Mouse (Mus musculus): ENCODE data around the gene Ms4a6b. TPM values are rescaled to one million over a fixed set of nuclear protein-coding genes. Genes with fewer than 3 reads are reported as not detected.
"Not testable (repeated sequence)": the region's sequence is repeated elsewhere in the genome, so short reads cannot be mapped to it uniquely, and the experiment has no call there.

Ms4a6b gene
- polyA plus RNA-seq, 1 experiment = not detected

GRCm38 (mm10) chr19:11491406-11492189, 24.7 kb upstream of the Ms4a6b start:
- H3K4me1 ChIP-seq (ENCODE audit: control insufficient read depth, insufficient read depth, low read length) = no peaks in the 10 kb centered on the region
- TF ChIP-seq CTCF (IDR thresholded peaks at IDR 0.05; ENCODE audit: insufficient read depth, low read depth, low read length) (no peak), POLR2A (IDR thresholded peaks at IDR 0.05; ENCODE audit: insufficient read depth, low read depth, low read length) (no peak)
- 68% methylated on average over 4 of the region's 4 CpGs for WGBS
- H3K27ac ChIP-seq (ENCODE audit: insufficient read depth, low read depth, low read length) = no peak overlapping the region
- H3K4me3 ChIP-seq (ENCODE audit: insufficient read depth, low read depth, low read length) = no peak overlapping the region

- Histone ChIP-seq H3K4me3 (ENCODE audit: insufficient read depth, low read depth, low read length) (no peak overlapping the region), H3K27ac (ENCODE audit: insufficient read depth, low read depth, low read length) (no peak overlapping the region), H3K4me1 (ENCODE audit: control insufficient read depth, insufficient read depth, low read length) (no peaks in the 10 kb centered on the region)
- 70% methylated on average over 1 of the region's 1 CpGs for WGBS
- TF ChIP-seq POLR2A (IDR thresholded peaks at IDR 0.05; ENCODE audit: insufficient read depth, low read depth, low read length) = no peak
- no peak for TF ChIP-seq CTCF (IDR thresholded peaks at IDR 0.05; ENCODE audit: insufficient read depth, low read depth, low read length)
Observed at GRCm38 (mm10) chr19:11492671-11493070, 23.6 kb upstream of the Ms4a6b start.

- 81% methylated on average over 3 of the region's 3 CpGs for WGBS
- H3K4me3 ChIP-seq (ENCODE audit: insufficient read depth, low read depth, low read length) = no peak overlapping the region
- TF ChIP-seq CTCF (IDR thresholded peaks at IDR 0.05; ENCODE audit: insufficient read depth, low read depth, low read length) = no peak
- TF ChIP-seq POLR2A (IDR thresholded peaks at IDR 0.05; ENCODE audit: insufficient read depth, low read depth, low read length) = no peak
- H3K4me1 ChIP-seq (ENCODE audit: control insufficient read depth, insufficient read depth, low read length) = no peaks in the 10 kb centered on the region
- no peak overlapping the region for H3K27ac ChIP-seq (ENCODE audit: insufficient read depth, low read depth, low read length)
Observed at GRCm38 (mm10) chr19:11494519-11494918, 21.8 kb upstream of the Ms4a6b start.

GRCm38 (mm10) chr19:11496361-11496760, 20.0 kb upstream of the Ms4a6b start:
- WGBS = 85% methylated on average over 6 of the region's 6 CpGs
- H3K27ac ChIP-seq (ENCODE audit: insufficient read depth, low read depth, low read length) = no peak overlapping the region
- no peaks in the 10 kb centered on the region for H3K4me1 ChIP-seq (ENCODE audit: control insufficient read depth, insufficient read depth, low read length)
- no peak overlapping the region for H3K4me3 ChIP-seq (ENCODE audit: insufficient read depth, low read depth, low read length)
- TF ChIP-seq POLR2A (IDR thresholded peaks at IDR 0.05; ENCODE audit: insufficient read depth, low read depth, low read length) (no peak), CTCF (IDR thresholded peaks at IDR 0.05; ENCODE audit: insufficient read depth, low read depth, low read length) (no peak)

- not testable (repeated sequence) for H3K4me1 ChIP-seq (ENCODE audit: control insufficient read depth, insufficient read depth, low read length); H3K27ac ChIP-seq (ENCODE audit: insufficient read depth, low read depth, low read length); H3K4me3 ChIP-seq (ENCODE audit: insufficient read depth, low read depth, low read length)
- WGBS = 84% methylated on average over 1 of the region's 1 CpGs
Observed at GRCm38 (mm10) chr19:11497300-11497699, 19.0 kb upstream of the Ms4a6b start.

GRCm38 (mm10) chr19:11500796-11501195, 15.5 kb upstream of the Ms4a6b start:
- Histone ChIP-seq H3K27ac (ENCODE audit: insufficient read depth, low read depth, low read length) (no peak overlapping the region), H3K4me1 (ENCODE audit: control insufficient read depth, insufficient read depth, low read length) (no peaks in the 10 kb centered on the region), H3K4me3 (ENCODE audit: insufficient read depth, low read depth, low read length) (no peak overlapping the region)
- WGBS = 92% methylated on average over 1 of the region's 1 CpGs
- no peak for TF ChIP-seq POLR2A (IDR thresholded peaks at IDR 0.05; ENCODE audit: insufficient read depth, low read depth, low read length)
- TF ChIP-seq CTCF (IDR thresholded peaks at IDR 0.05; ENCODE audit: insufficient read depth, low read depth, low read length) = no peak

- H3K27ac ChIP-seq (ENCODE audit: insufficient read depth, low read depth, low read length) = no peak overlapping the region
- H3K4me1 ChIP-seq (ENCODE audit: control insufficient read depth, insufficient read depth, low read length) = no peaks in the 10 kb centered on the region
- TF ChIP-seq POLR2A (IDR thresholded peaks at IDR 0.05; ENCODE audit: insufficient read depth, low read depth, low read length) (no peak), CTCF (IDR thresholded peaks at IDR 0.05; ENCODE audit: insufficient read depth, low read depth, low read length) (no peak)
- no peak overlapping the region for H3K4me3 ChIP-seq (ENCODE audit: insufficient read depth, low read depth, low read length)
- 94% methylated on average over 4 of the region's 4 CpGs for WGBS
Observed at GRCm38 (mm10) chr19:11501326-11501725, 15.0 kb upstream of the Ms4a6b start.

GRCm38 (mm10) chr19:11504857-11505256, 11.5 kb upstream of the Ms4a6b start:
- Histone ChIP-seq H3K4me1 (ENCODE audit: control insufficient read depth, insufficient read depth, low read length) (no peaks in the 10 kb centered on the region), H3K27ac (ENCODE audit: insufficient read depth, low read depth, low read length) (no peak overlapping the region), H3K4me3 (ENCODE audit: insufficient read depth, low read depth, low read length) (no peak overlapping the region)
- TF ChIP-seq CTCF (IDR thresholded peaks at IDR 0.05; ENCODE audit: insufficient read depth, low read depth, low read length) (no peak), POLR2A (IDR thresholded peaks at IDR 0.05; ENCODE audit: insufficient read depth, low read depth, low read length) (no peak)
- 88% methylated on average over 1 of the region's 1 CpGs for WGBS

GRCm38 (mm10) chr19:11513458-11513857, 2.9 kb upstream of the Ms4a6b start:
- WGBS = 66% methylated on average over 1 of the region's 1 CpGs
- H3K4me1 ChIP-seq (ENCODE audit: control insufficient read depth, insufficient read depth, low read length) = no peaks in the 10 kb centered on the region
- no peak for TF ChIP-seq CTCF (IDR thresholded peaks at IDR 0.05; ENCODE audit: insufficient read depth, low read depth, low read length)
- no peak for TF ChIP-seq POLR2A (IDR thresholded peaks at IDR 0.05; ENCODE audit: insufficient read depth, low read depth, low read length)
- no peak overlapping the region for H3K27ac ChIP-seq (ENCODE audit: insufficient read depth, low read depth, low read length)
- no peak overlapping the region for H3K4me3 ChIP-seq (ENCODE audit: insufficient read depth, low read depth, low read length)

All from olfactory bulb, adult 2 months (tissue).